Mouse (Mus musculus) hindbrain, embryonic 14.5 days (tissue): ENCODE measurements around the gene Zfp598. TPM values are rescaled to one million over a fixed set of nuclear protein-coding genes. Genes with fewer than 3 reads are reported as not detected.
"Not testable (repeated sequence)": the region's sequence is repeated elsewhere in the genome, so short reads cannot be mapped to it uniquely, and the experiment has no call there.

Experiments
- ATAC-seq: fragments of 200-750 bp; cut with Nextera tagmentation; 2 replicates; pipeline ENCODE4 v1.8.0; 2017; ENCODE audit warnings: moderate number of reproducible peaks, mild to moderate bottlenecking, moderate TSS enrichment, moderate library complexity; ENCODE audit not compliant: low FRiP score
- DNase-seq: peaks from one replicate; pipeline ENCODE4 v3.0.0-alpha.2; 2015; ENCODE audit warnings: low spot score
- H3K27ac ChIP-seq: fragments of 300-500 bp; sonication (generic); 2 replicates; pipeline ENCODE4 v1.5.1; 2014; ENCODE audit warnings: mild to moderate bottlenecking, moderate library complexity
- H3K27me3 ChIP-seq: fragments of 300-500 bp; sonication (generic); 2 replicates; pipeline ENCODE4 v1.6.1; 2014; ENCODE audit warnings: mild to moderate bottlenecking, low read length, mixed read lengths; ENCODE audit not compliant: control insufficient read depth, insufficient read depth
- H3K36me3 ChIP-seq: fragments of 300-500 bp; sonication (generic); replicated peaks from 2 replicates; pipeline ENCODE4 v1.6.1; 2014; ENCODE audit not compliant: control insufficient read depth, insufficient read depth
- H3K4me1 ChIP-seq: fragments of 300-500 bp; sonication (generic); replicated peaks from 2 replicates; pipeline ENCODE4 v1.6.1; 2014; ENCODE audit warnings: antibody characterized with exemption, low read length, mixed read lengths; ENCODE audit not compliant: control insufficient read depth, insufficient read depth
- H3K4me2 ChIP-seq: fragments of 300-500 bp; sonication (generic); replicated peaks from 2 replicates; pipeline ENCODE4 v1.6.1; 2014; ENCODE audit warnings: mild to moderate bottlenecking, moderate library complexity
- H3K4me3 ChIP-seq: fragments of 300-500 bp; sonication (generic); replicated peaks from 2 replicates; pipeline ENCODE4 v1.5.1; 2014; ENCODE audit warnings: mild to moderate bottlenecking, low read length
- H3K9ac ChIP-seq: fragments of 300-500 bp; sonication (generic); 2 replicates; pipeline ENCODE4 v1.6.1; 2014
- H3K9me3 ChIP-seq: fragments of 300-500 bp; sonication (generic); 2 replicates; pipeline ENCODE4 v1.6.1; 2016; ENCODE audit warnings: low read length; ENCODE audit not compliant: control insufficient read depth
- WGBS: fragments of 180-500 bp; shearing (Covaris S2); extraction: QIAGEN DNeasy Blood & Tissue Kit; methylation state at CpG from one replicate; pipeline ENCODE4 v1.1.7; 2014; 5-methylcytosine and 5-hydroxymethylcytosine counted together
- polyA plus RNA-seq: library from polyadenylated mRNA; unstranded; fragments of >200 nt; fragmentation: Nextera tagmentation; extraction: Ambion mirVana; gene quantifications from 2 replicates; pipeline ENCODE4 v1.2.1, GENCODE M21; 2014

The Zfp598 gene
- polyA plus RNA-seq, 1 experiment from 2014 or later, result 22.8 TPM

- H3K9me3 ChIP-seq, result no peaks in the 10 kb centered on the region
- no peaks in the 10 kb centered on the region for H3K36me3 ChIP-seq
- ATAC-seq (peak; percentile 56; the same call in 1 of the 2 replicates), DNase-seq (peak; percentile 82)
- H3K9ac ChIP-seq, result peak overlapping the region; percentile 28; the same call in 1 of the 2 replicates
- H3K4me2 ChIP-seq, result peak overlapping the region; percentile 52
- 6% methylated on average over 19 of the region's 19 CpGs for WGBS
- peaks cover 40% of the 10 kb centered on the region for H3K27me3 ChIP-seq
- H3K4me1 ChIP-seq, result peaks cover 16% of the 10 kb centered on the region; the same call in 1 of the 2 replicates
- peak overlapping the region; percentile 15; the same call in 1 of the 2 replicates for H3K4me3 ChIP-seq
- H3K27ac ChIP-seq, result no peak overlapping the region
These were observed 15.3 kb upstream of the Zfp598 start for GRCm38 (mm10) chr17:24653967-24654710.

- no peak overlapping the region for H3K4me2 ChIP-seq
- H3K36me3 ChIP-seq, result no peaks in the 10 kb centered on the region
- peaks cover 48% of the 10 kb centered on the region for H3K27me3 ChIP-seq
- DNase-seq (no peak), ATAC-seq (no peak)
- 77% methylated on average over 4 of the region's 4 CpGs for WGBS
- no peak overlapping the region for H3K9ac ChIP-seq
- peaks cover 12% of the 10 kb centered on the region; the same call in 1 of the 2 replicates for H3K4me1 ChIP-seq
- no peak overlapping the region for H3K27ac ChIP-seq
- no peaks in the 10 kb centered on the region for H3K9me3 ChIP-seq
- no peak overlapping the region for H3K4me3 ChIP-seq
These were observed 14.5 kb upstream of the Zfp598 start for GRCm38 (mm10) chr17:24654969-24655368.

GRCm38 (mm10) chr17:24658017-24658758 is 11.3 kb upstream of the Zfp598 start, which contains the start of gene Npw:
Npw (minus strand) TSS chr17:24658457.
- ATAC-seq (no peak), DNase-seq (no peak)
- Histone ChIP-seq H3K27ac (no peak within 1 kb of the TSS), H3K36me3 (no peaks in the 10 kb centered on the region), H3K27me3 (peaks cover 49% of the 10 kb centered on the region), H3K4me2 (peak within 1 kb of the TSS; percentile 57), H3K9ac (peak within 1 kb of the TSS; percentile 40), H3K9me3 (no peaks in the 10 kb centered on the region), H3K4me1 (peaks cover 6% of the 10 kb centered on the region; the same call in 1 of the 2 replicates), H3K4me3 (peak within 1 kb of the TSS; percentile 27)
- 2% methylated on average over 47 of the region's 47 CpGs for WGBS

- not testable (repeated sequence) for DNase-seq, H3K4me2 ChIP-seq, H3K27me3 ChIP-seq, H3K4me3 ChIP-seq, H3K36me3 ChIP-seq, H3K27ac ChIP-seq, ATAC-seq, H3K9me3 ChIP-seq, H3K9ac ChIP-seq
- WGBS, result 70% methylated on average over 7 of the region's 7 CpGs
- H3K4me1 ChIP-seq, result peaks cover 24% of the 10 kb centered on the region
These were observed 2.5 kb upstream of the Zfp598 start for GRCm38 (mm10) chr17:24667011-24667410.

GRCm38 (mm10) chr17:24667416-24667815 is 2.1 kb upstream of the Zfp598 start:
- peaks cover 28% of the 10 kb centered on the region for H3K4me1 ChIP-seq
- no peaks in the 10 kb centered on the region for H3K36me3 ChIP-seq
- no peak overlapping the region for H3K9ac ChIP-seq
- no peaks in the 10 kb centered on the region for H3K9me3 ChIP-seq
- H3K27ac ChIP-seq, result no peak overlapping the region
- DNase-seq (peak; percentile 61), ATAC-seq (0 out of 2 replicates have a peak, but pooled peaks have one; percentile 5)
- no peak overlapping the region for H3K4me3 ChIP-seq
- no peak overlapping the region for H3K4me2 ChIP-seq
- 41% methylated on average over 6 of the region's 6 CpGs for WGBS
- H3K27me3 ChIP-seq, result no peaks in the 10 kb centered on the region

- 12% methylated on average over 15 of the region's 15 CpGs for WGBS
- peak; percentile 32 for ATAC-seq
- Histone ChIP-seq H3K27ac (peak overlapping the region; percentile 88), H3K4me3 (peak overlapping the region; percentile 99), H3K4me1 (peaks cover 30% of the 10 kb centered on the region), H3K4me2 (peak overlapping the region; percentile 82), H3K9ac (peak overlapping the region; percentile 99)
- H3K27me3 ChIP-seq, H3K9me3 ChIP-seq, DNase-seq, H3K36me3 ChIP-seq: not testable (repeated sequence)
These were observed 308 bp upstream of the Zfp598 start for GRCm38 (mm10) chr17:24669214-24669544.

- peak overlapping the region; percentile 82 for H3K4me2 ChIP-seq
- 14% methylated on average over 8 of the region's 8 CpGs for WGBS
- no peaks in the 10 kb centered on the region for H3K36me3 ChIP-seq
- peaks cover 30% of the 10 kb centered on the region for H3K4me1 ChIP-seq
- H3K9ac ChIP-seq, result peak overlapping the region; percentile 99
- H3K27ac ChIP-seq, result peak overlapping the region; percentile 88
- DNase-seq (no peak), ATAC-seq (no peak)
- H3K9me3 ChIP-seq, result no peaks in the 10 kb centered on the region
- H3K27me3 ChIP-seq, result no peaks in the 10 kb centered on the region
- peak overlapping the region; percentile 99 for H3K4me3 ChIP-seq
These were observed 858 bp downstream of the Zfp598 start for GRCm38 (mm10) chr17:24670246-24670844.

- Histone ChIP-seq H3K36me3 (no peaks in the 10 kb centered on the region), H3K4me1 (peaks cover 30% of the 10 kb centered on the region), H3K4me2 (peak overlapping the region; percentile 82; the same call in 1 of the 2 replicates), H3K27me3 (no peaks in the 10 kb centered on the region), H3K27ac (no peak overlapping the region), H3K9me3 (no peaks in the 10 kb centered on the region), H3K4me3 (no peak overlapping the region), H3K9ac (peak overlapping the region; percentile 29; the same call in 1 of the 2 replicates)
- DNase-seq, result no peak
- WGBS, result 80% methylated on average over 5 of the region's 5 CpGs
- no peak for ATAC-seq
These were observed 1.9 kb downstream of the Zfp598 start for GRCm38 (mm10) chr17:24671346-24671745.

GRCm38 (mm10) chr17:24672141-24672540 is 2.7 kb downstream of the Zfp598 start:
- Histone ChIP-seq H3K4me3 (no peak overlapping the region), H3K9me3 (no peaks in the 10 kb centered on the region), H3K27ac (no peak overlapping the region), H3K4me1 (peaks cover 30% of the 10 kb centered on the region), H3K4me2 (no peak overlapping the region), H3K36me3 (peaks cover 5% of the 10 kb centered on the region), H3K9ac (no peak overlapping the region), H3K27me3 (no peaks in the 10 kb centered on the region)
- DNase-seq (no peak), ATAC-seq (no peak)
- 40% methylated on average over 5 of the region's 5 CpGs for WGBS
